14 mouse cellular contexts compared by ENCODE assay signal in genomic region chr1:62709770-62710335, GRCm38 (mm10). TPM values are rescaled to one million over a fixed set of nuclear protein-coding genes. Genes with fewer than 3 reads are reported as not detected.
DNase-seq lines count a peak whose midpoint lies in the region; ATAC-seq and TF ChIP-seq lines count a peak whose summit lies in the region.
"Had no signal": no experiment of that assay in that cellular context is flagged by ENCODE, and none has a peak within 500 bp of the region (broad histone marks: within the 10 kb centered on the region; RNA-seq: fewer than 3 reads in every experiment).

No protein-coding gene starts in this region.

- no peaks in the 10 kb centered on the region for H3K79me2 ChIP-seq in heart, adult 2 months (replicated peaks; ENCODE audit: control insufficient read depth, insufficient read depth, low read length)

- no peak for TF ChIP-seq CTCF in heart, adult 2 months (IDR thresholded peaks at IDR 0.05)
- no peak for TF ChIP-seq CTCF in lung, embryonic 14.5 days (IDR thresholded peaks at IDR 0.05; ENCODE audit: low read depth)

- no peak for TF ChIP-seq POLR2A in heart, adult 2 months (IDR thresholded peaks at IDR 0.05; ENCODE audit: insufficient read depth, low read depth, low read length)

- TF ChIP-seq EP300 in heart, adult 2 months (IDR thresholded peaks at IDR 0.05; ENCODE audit: insufficient read depth, low read depth, low read length), result no peak

- H3K4me1 ChIP-seq in heart, adult 2 months (ENCODE audit: control insufficient read depth, insufficient read depth, low read length), result peaks cover 8% of the 10 kb centered on the region
- peaks cover 30% of the 10 kb centered on the region for H3K4me1 ChIP-seq in heart, embryonic 12.5 days (replicated peaks)
- peaks cover 19% of the 10 kb centered on the region; the same call in 1 of the 2 replicates for H3K4me1 ChIP-seq in lung, embryonic 14.5 days (ENCODE audit: insufficient read depth)
- H3K4me1 ChIP-seq in forebrain, embryonic 16.5 days (replicated peaks; ENCODE audit: control insufficient read depth, insufficient read depth, low read length), result peaks cover 36% of the 10 kb centered on the region
- H3K4me1 ChIP-seq in midbrain, embryonic 16.5 days (ENCODE audit: control insufficient read depth, insufficient read depth, low read length), result peaks cover 26% of the 10 kb centered on the region

- no peak overlapping the region; the same call in 1 of the 2 replicates for H3K9ac ChIP-seq in heart, adult 2 months (ENCODE audit: low read depth, low read length)
- no peak overlapping the region for H3K9ac ChIP-seq in heart, embryonic 12.5 days
- 0 out of 2 replicates have a peak overlapping the region, but pooled peaks have one; percentile 3 for H3K9ac ChIP-seq in lung, embryonic 14.5 days
- H3K9ac ChIP-seq in forebrain, embryonic 16.5 days (replicated peaks; ENCODE audit: low read depth, low read length), result 0 out of 2 replicates have a peak overlapping the region, but pooled peaks have one; percentile 18
- no peak overlapping the region for H3K9ac ChIP-seq in midbrain, embryonic 16.5 days (ENCODE audit: low read depth, low read length)
- H3K9ac ChIP-seq: embryonic facial prominence, embryonic 15.5 days had no signal

- H3K36me3 ChIP-seq in heart, adult 2 months (ENCODE audit: control insufficient read depth, insufficient read depth, low read length), result peaks cover 9% of the 10 kb centered on the region; the same call in 1 of the 2 replicates
- H3K36me3 ChIP-seq in heart, embryonic 12.5 days, result no peaks in the 10 kb centered on the region
- H3K36me3 ChIP-seq in lung, embryonic 14.5 days (ENCODE audit: insufficient read depth), result no peaks in the 10 kb centered on the region
- no peaks in the 10 kb centered on the region for H3K36me3 ChIP-seq in forebrain, embryonic 16.5 days (ENCODE audit: control insufficient read depth, insufficient read depth)
- H3K36me3 ChIP-seq in midbrain, embryonic 16.5 days (ENCODE audit: control insufficient read depth, insufficient read depth, low read length), result no peaks in the 10 kb centered on the region
- H3K36me3 ChIP-seq: embryonic facial prominence, embryonic 15.5 days had no signal

- H3K27ac ChIP-seq in heart, adult 2 months, result peak overlapping the region; percentile 48
- no peak overlapping the region for H3K27ac ChIP-seq in heart, embryonic 12.5 days (ENCODE audit: poor library complexity, severe bottlenecking)
- peak overlapping the region; percentile 48; the same call in 1 of the 2 replicates for H3K27ac ChIP-seq in lung, embryonic 14.5 days (ENCODE audit: low read depth)
- no peak overlapping the region for H3K27ac ChIP-seq in forebrain, embryonic 16.5 days (ENCODE audit: low read length)
- no peak overlapping the region for H3K27ac ChIP-seq in midbrain, embryonic 16.5 days (ENCODE audit: low read length)
- H3K27ac ChIP-seq: embryonic facial prominence, embryonic 15.5 days had no signal

- no peaks in the 10 kb centered on the region for H3K27me3 ChIP-seq in heart, adult 2 months (ENCODE audit: control insufficient read depth, insufficient read depth, low read length)
- H3K27me3 ChIP-seq in heart, embryonic 12.5 days (replicated peaks), result peaks cover 15% of the 10 kb centered on the region
- H3K27me3 ChIP-seq in lung, embryonic 14.5 days (ENCODE audit: insufficient read depth, low read length), result peaks cover 22% of the 10 kb centered on the region
- H3K27me3 ChIP-seq in forebrain, embryonic 16.5 days (replicated peaks; ENCODE audit: control insufficient read depth, insufficient read depth, low read length), result peaks cover 6% of the 10 kb centered on the region; the same call in 1 of the 2 replicates
- H3K27me3 ChIP-seq in midbrain, embryonic 16.5 days (ENCODE audit: control insufficient read depth, insufficient read depth, low read depth, low read length), result no peaks in the 10 kb centered on the region; the same call in 1 of the 2 replicates

- H3K9me3 ChIP-seq in heart, embryonic 12.5 days (replicated peaks), result no peaks in the 10 kb centered on the region
- H3K9me3 ChIP-seq in lung, embryonic 14.5 days (ENCODE audit: low read depth, low read length), result no peaks in the 10 kb centered on the region
- no peaks in the 10 kb centered on the region for H3K9me3 ChIP-seq in forebrain, embryonic 16.5 days (ENCODE audit: control insufficient read depth, low read length)
- H3K9me3 ChIP-seq in midbrain, embryonic 16.5 days (replicated peaks; ENCODE audit: control insufficient read depth, low read length, poor library complexity, severe bottlenecking), result no peaks in the 10 kb centered on the region
- H3K9me3 ChIP-seq: embryonic facial prominence, embryonic 15.5 days had no signal

- no peak for ATAC-seq in heart, embryonic 12.5 days (ENCODE audit: insufficient number of reproducible peaks, low FRiP score)
- ATAC-seq in lung, embryonic 14.5 days (ENCODE audit: insufficient read depth), result 0 out of 2 replicates have a peak, but pooled peaks have one; percentile 13
- no peak for ATAC-seq in forebrain, embryonic 16.5 days
- ATAC-seq in midbrain, embryonic 16.5 days, result no peak

- no peak overlapping the region for H3K4me2 ChIP-seq in heart, embryonic 12.5 days
- peak overlapping the region; percentile 11; the same call in 1 of the 2 replicates for H3K4me2 ChIP-seq in lung, embryonic 14.5 days
- peak overlapping the region; percentile 98 for H3K4me2 ChIP-seq in forebrain, embryonic 16.5 days (ENCODE audit: low read length)
- peak overlapping the region; percentile 16 for H3K4me2 ChIP-seq in midbrain, embryonic 16.5 days (ENCODE audit: low read length)
- H3K4me2 ChIP-seq: embryonic facial prominence, embryonic 15.5 days; liver, embryonic 11.5 days had no signal

- WGBS in heart, adult 2 months, result 26% methylated on average over 5 of the region's 5 CpGs
- WGBS in heart, embryonic 12.5 days, result 45% methylated on average over 5 of the region's 5 CpGs
- WGBS in lung, embryonic 14.5 days, result 12% methylated on average over 5 of the region's 5 CpGs
- whole genome bisulfite sequencing in forebrain, embryonic 16.5 days, result 40% methylated on average over 5 of the region's 5 CpGs
- 37% methylated on average over 5 of the region's 5 CpGs for WGBS in midbrain, embryonic 16.5 days

- no peak for DNase-seq in heart, adult 2 months
- peak; percentile 89 for DNase-seq in lung, embryonic 14.5 days
- DNase-seq in lung, postnatal 10 days, result no peak
- no peak for DNase-seq in gastrocnemius, adult 8-10 months (ENCODE audit: low spot score in 2 of 2)
- DNase-seq in ovary, postnatal 10 days (ENCODE audit: low spot score), result no peak
- DNase-seq: cerebellum, postnatal 25 days; kidney, postnatal 25 days; right cerebral cortex, postnatal 25 days; thymus, postnatal 36 days had no signal

- intact Hi-C loops in heart, adult 2 months (cut with DNase I), result loop anchor here (5.0 kb wide), 1 partner anchor 37 kb away; no protein-coding TSS in a partner anchor

- H3K4me3 ChIP-seq in heart, adult 2 months, result no peak overlapping the region
- H3K4me3 ChIP-seq in heart, embryonic 12.5 days, result no peak overlapping the region
- no peak overlapping the region for H3K4me3 ChIP-seq in lung, embryonic 14.5 days (ENCODE audit: low read depth, low read length)
- peak overlapping the region; percentile 6; the same call in 1 of the 2 replicates for H3K4me3 ChIP-seq in forebrain, embryonic 16.5 days (replicated peaks; ENCODE audit: low read length)
- no peak overlapping the region for H3K4me3 ChIP-seq in midbrain, embryonic 16.5 days (ENCODE audit: low read depth, low read length)
- H3K4me3 ChIP-seq: embryonic facial prominence, embryonic 15.5 days had no signal

RNA-seq across cellular contexts. Expression of gene Nrp2, which starts 6.8 kb away (rescaled TPM):
- total RNA-seq in heart, adult 2 months (2021), result 10 to 100 TPM; 20.7 to 29.6 TPM
- 15.6 and 24.2 TPM in 2 replicates for polyA plus RNA-seq in heart, adult 2 months (2012; rRNA removed)
- 6.0 and 6.2 TPM in 2 replicates for polyA plus RNA-seq in heart, embryonic 12.5 days (2016; fragmentation: Nextera tagmentation; extraction: Ambion mirVana)
- polyA plus RNA-seq in lung, embryonic 14.5 days (2014; fragmentation: Nextera tagmentation; extraction: Ambion mirVana), result 9.9 and 10.8 TPM in 2 replicates
- polyA plus RNA-seq in forebrain, embryonic 16.5 days (2015; fragmentation: Nextera tagmentation; extraction: Ambion mirVana), result 31.1 and 43.9 TPM in 2 replicates
- polyA plus RNA-seq in midbrain, embryonic 16.5 days (2015; fragmentation: Nextera tagmentation; extraction: Ambion mirVana), result 23.4 and 33.3 TPM in 2 replicates
- total RNA-seq in gastrocnemius, adult 8-10 months (2022), result 1 to 10 TPM; 3.3 to 4.3 (median 4.1) TPM

Comparison
In these comparisons a context has a peak if more than half of its experiments do, and no peak if none do; other contexts are left out.
1. H3K27ac ChIP-seq: peak in heart, adult 2 months (single experiment) and lung, embryonic 14.5 days (single experiment); none in heart, embryonic 12.5 days (single experiment), forebrain, embryonic 16.5 days (single experiment) and midbrain, embryonic 16.5 days (single experiment).
2. H3K9ac ChIP-seq: peak in lung, embryonic 14.5 days (single experiment) and forebrain, embryonic 16.5 days (single experiment); none in heart, adult 2 months (single experiment), heart, embryonic 12.5 days (single experiment) and midbrain, embryonic 16.5 days (single experiment).